Mouse (Mus musculus) limb, embryonic 14.5 days (tissue): ENCODE data around the gene Acaa1a. TPM values are rescaled to one million over a fixed set of nuclear protein-coding genes. Genes with fewer than 3 reads are reported as not detected.

ENCODE experiments used
- ATAC-seq: fragments of 200-750 bp; cut with Nextera tagmentation; 2 replicates; pipeline ENCODE4 v1.8.0; 2017; ENCODE audit warnings: low read depth, moderate number of reproducible peaks, moderate TSS enrichment; ENCODE audit not compliant: low FRiP score
- DNase-seq: peaks from one replicate; pipeline ENCODE4 v3.0.0-alpha.2; 2015; ENCODE audit warnings: low spot score
- H3K27ac ChIP-seq: fragments of 300-500 bp; sonication (generic); replicated peaks from 2 replicates; pipeline ENCODE4 v1.5.1; 2014; ENCODE audit warnings: low read depth, mild to moderate bottlenecking, low read length, moderate library complexity, mixed read lengths
- H3K27me3 ChIP-seq: fragments of 300-500 bp; sonication (generic); 2 replicates; pipeline ENCODE4 v1.6.1; 2014; ENCODE audit warnings: low read length, mixed read lengths; ENCODE audit not compliant: control insufficient read depth, insufficient read depth
- H3K36me3 ChIP-seq: fragments of 300-500 bp; sonication (generic); 2 replicates; pipeline ENCODE4 v1.6.1; 2014; ENCODE audit warnings: mild to moderate bottlenecking, low read length, moderate library complexity, mixed read lengths; ENCODE audit not compliant: control insufficient read depth, insufficient read depth
- H3K4me1 ChIP-seq: fragments of 300-500 bp; sonication (generic); 2 replicates; pipeline ENCODE4 v1.6.1; 2014; ENCODE audit warnings: antibody characterized with exemption, low read length, mixed read lengths; ENCODE audit not compliant: control insufficient read depth, insufficient read depth
- H3K4me2 ChIP-seq: fragments of 300-500 bp; sonication (generic); replicated peaks from 2 replicates; pipeline ENCODE4 v1.6.1; 2014; ENCODE audit warnings: low read depth, mild to moderate bottlenecking, low read length, moderate library complexity; ENCODE audit not compliant: severe bottlenecking
- H3K4me3 ChIP-seq: fragments of 300-500 bp; sonication (generic); replicated peaks from 2 replicates; pipeline ENCODE4 v1.5.1; 2014; ENCODE audit warnings: low read length
- H3K9ac ChIP-seq: fragments of 300-500 bp; sonication (generic); 2 replicates; pipeline ENCODE4 v1.6.1; 2014; ENCODE audit warnings: mild to moderate bottlenecking, low read depth, low read length, moderate library complexity; ENCODE audit not compliant: severe bottlenecking
- H3K9me3 ChIP-seq: fragments of 300-500 bp; sonication (generic); 2 replicates; pipeline ENCODE4 v1.6.1; 2016; ENCODE audit warnings: low read length; ENCODE audit not compliant: control insufficient read depth
- POLR2A ChIP-seq: fragments of 200-500 bp; IDR thresholded peaks from 2 replicates; pipeline ENCODE4 v1.8.0; 2012; ENCODE audit warnings: inconsistent platforms, mild to moderate bottlenecking, moderate library complexity, borderline replicate concordance; ENCODE audit not compliant: insufficient read depth, insufficient read length; ENCODE audit errors: extremely low read depth
- WGBS: fragments of 180-500 bp; shearing (Covaris S2); extraction: QIAGEN DNeasy Blood & Tissue Kit; methylation state at CpG from one replicate; pipeline ENCODE4 v1.1.7; 2014; 5-methylcytosine and 5-hydroxymethylcytosine counted together
- polyA plus RNA-seq, 2 experiments: library from polyadenylated mRNA; depleted of rRNA in 1 of 2; stranded (reverse) in 1 of 2; unstranded in 1 of 2; fragments of >200 nt; fragmentation: Nextera tagmentation in 1 of 2; extraction: Ambion mirVana in 1 of 2; gene quantifications; 2 replicates each; pipeline versions ENCODE4 v1.2.1 to v1.2.3; 2012 to 2014

Acaa1a gene
- polyA plus RNA-seq, 2 experiments: 87.4 to 120 TPM

- Histone ChIP-seq H3K4me1 (peaks cover 4% of the 10 kb centered on the region), H3K27me3 (no peaks in the 10 kb centered on the region), H3K9ac (no peak overlapping the region), H3K27ac (no peak overlapping the region), H3K36me3 (peaks cover 9% of the 10 kb centered on the region), H3K9me3 (no peaks in the 10 kb centered on the region), H3K4me3 (no peak overlapping the region), H3K4me2 (no peak overlapping the region)
- WGBS: 80% methylated on average over 6 of the region's 6 CpGs
- ATAC-seq (no peak), DNase-seq (no peak)
- no peak for TF ChIP-seq POLR2A
Observed at GRCm38 (mm10) chr9:119355943-119356342, 16.5 kb downstream of the Acaa1a start.

- Histone ChIP-seq H3K36me3 (peaks cover 3% of the 10 kb centered on the region), H3K4me2 (peak within 1 kb of the TSS; percentile 81), H3K4me3 (peak within 1 kb of the TSS; percentile 65), H3K4me1 (peaks cover 4% of the 10 kb centered on the region), H3K27ac (no peak within 1 kb of the TSS), H3K9ac (peak within 1 kb of the TSS; percentile 73), H3K27me3 (no peaks in the 10 kb centered on the region), H3K9me3 (no peaks in the 10 kb centered on the region)
- TF ChIP-seq POLR2A: no peak
- DNase-seq (peak; percentile 86), ATAC-seq (peak; percentile 87)
- WGBS: 2% methylated on average over 65 of the region's 65 CpGs
Observed at GRCm38 (mm10) chr9:119357331-119358057, 18.0 kb downstream of the Acaa1a start, which contains the start of gene Xylb. Gene Xylb (plus strand): TSS chr9:119357381.

- no peaks in the 10 kb centered on the region; the same call in 1 of the 2 replicates for H3K36me3 ChIP-seq
- 44% methylated on average over 9 of the region's 9 CpGs for WGBS
- no peaks in the 10 kb centered on the region for H3K27me3 ChIP-seq
- DNase-seq (no peak), ATAC-seq (no peak)
- H3K9ac ChIP-seq: peak overlapping the region; percentile 73
- no peak for TF ChIP-seq POLR2A
- no peak overlapping the region for H3K27ac ChIP-seq
- peak overlapping the region; percentile 65 for H3K4me3 ChIP-seq
- peaks cover 4% of the 10 kb centered on the region for H3K4me1 ChIP-seq
- H3K4me2 ChIP-seq: peak overlapping the region; percentile 81
- no peaks in the 10 kb centered on the region for H3K9me3 ChIP-seq
Observed at GRCm38 (mm10) chr9:119358058-119358429, 18.6 kb downstream of the Acaa1a start.

GRCm38 (mm10) chr9:119361416-119361815 is 21.9 kb downstream of the Acaa1a start:
- no peak for ATAC-seq
- WGBS: 91% methylated on average over 5 of the region's 5 CpGs
- TF ChIP-seq POLR2A: no peak

GRCm38 (mm10) chr9:119363229-119363628 is 23.8 kb downstream of the Acaa1a start:
- no peaks in the 10 kb centered on the region for H3K4me1 ChIP-seq
- no peaks in the 10 kb centered on the region for H3K27me3 ChIP-seq
- H3K9me3 ChIP-seq: no peaks in the 10 kb centered on the region
- no peak overlapping the region for H3K4me2 ChIP-seq
- no peak for ATAC-seq
- WGBS: 81% methylated on average over 12 of the region's 12 CpGs
- no peak for TF ChIP-seq POLR2A
- no peak overlapping the region for H3K9ac ChIP-seq
- peaks cover 11% of the 10 kb centered on the region; the same call in 1 of the 2 replicates for H3K36me3 ChIP-seq
- DNase-seq: no peak
- no peak overlapping the region for H3K4me3 ChIP-seq
- H3K27ac ChIP-seq: no peak overlapping the region

More at GRCm38 (mm10) chr9:119361416-119361815, 21.9 kb downstream of the Acaa1a start:
- Histone ChIP-seq H3K4me3 (no peak overlapping the region), H3K9me3 (no peaks in the 10 kb centered on the region), H3K27me3 (no peaks in the 10 kb centered on the region), H3K4me2 (no peak overlapping the region), H3K27ac (no peak overlapping the region), H3K36me3 (peaks cover 8% of the 10 kb centered on the region; the same call in 1 of the 2 replicates), H3K4me1 (peaks cover 4% of the 10 kb centered on the region), H3K9ac (no peak overlapping the region)
- no peak for DNase-seq
